Mouse (Mus musculus) lung, embryonic 14.5 days (tissue): ENCODE measurements around the gene Plrg1. TPM values are rescaled to one million over a fixed set of nuclear protein-coding genes. Genes with fewer than 3 reads are reported as not detected.

Experiments
- ATAC-seq: fragments of 200-750 bp; cut with Nextera tagmentation; 2 replicates; pipeline ENCODE4 v1.8.0; 2017; ENCODE audit warnings: mild to moderate bottlenecking, moderate TSS enrichment, moderate library complexity; ENCODE audit not compliant: insufficient read depth
- DNase-seq: peaks from one replicate; pipeline ENCODE4 v3.0.0-alpha.2; 2015
- H3K27ac ChIP-seq: fragments of 300-500 bp; sonication (generic); 2 replicates; pipeline ENCODE4 v1.5.1; 2014; ENCODE audit warnings: low read depth, mild to moderate bottlenecking, moderate library complexity
- H3K27me3 ChIP-seq: fragments of 300-500 bp; sonication (generic); 2 replicates; pipeline ENCODE4 v1.6.1; 2014; ENCODE audit warnings: low read length, control low read depth; ENCODE audit not compliant: insufficient read depth
- H3K36me3 ChIP-seq: fragments of 300-500 bp; sonication (generic); 2 replicates; pipeline ENCODE4 v1.6.1; 2014; ENCODE audit warnings: control low read depth; ENCODE audit not compliant: insufficient read depth
- H3K4me1 ChIP-seq: fragments of 300-500 bp; sonication (generic); 2 replicates; pipeline ENCODE4 v1.6.1; 2014; ENCODE audit warnings: antibody characterized with exemption, control low read depth; ENCODE audit not compliant: insufficient read depth
- H3K4me2 ChIP-seq: fragments of 300-500 bp; sonication (generic); 2 replicates; pipeline ENCODE4 v1.6.1; 2014; ENCODE audit warnings: mild to moderate bottlenecking
- H3K4me3 ChIP-seq: fragments of 300-500 bp; sonication (generic); 2 replicates; pipeline ENCODE4 v1.5.1; 2014; ENCODE audit warnings: low read depth, low read length
- H3K9ac ChIP-seq: fragments of 300-500 bp; sonication (generic); 2 replicates; pipeline ENCODE4 v1.6.1; 2014
- H3K9me3 ChIP-seq: fragments of 300-500 bp; sonication (generic); 2 replicates; pipeline ENCODE4 v1.6.1; 2016; ENCODE audit warnings: low read depth, low read length, control low read depth
- CTCF ChIP-seq: IDR thresholded peaks from 2 replicates; pipeline ENCODE4 v1.5.1; 2016; ENCODE audit warnings: antibody characterized with exemption, low read depth
- WGBS: fragments of 180-500 bp; shearing (Covaris S2); extraction: QIAGEN DNeasy Blood & Tissue Kit; methylation state at CpG from one replicate; pipeline ENCODE4 v1.1.7; 2014; 5-methylcytosine and 5-hydroxymethylcytosine counted together
- polyA plus RNA-seq: library from polyadenylated mRNA; unstranded; fragments of >200 nt; fragmentation: Nextera tagmentation; extraction: Ambion mirVana; gene quantifications from 2 replicates; pipeline ENCODE4 v1.2.1, GENCODE M21; 2014

Plrg1 gene
- polyA plus RNA-seq, 1 experiment from 2014 or later, result 114 TPM

- Histone ChIP-seq H3K27ac (no peak overlapping the region), H3K4me1 (0 out of 2 replicates have a peak, but pooled peaks cover 3% of the 10 kb centered on the region), H3K27me3 (no peaks in the 10 kb centered on the region), H3K4me3 (no peak overlapping the region), H3K9me3 (no peaks in the 10 kb centered on the region), H3K36me3 (no peaks in the 10 kb centered on the region), H3K4me2 (no peak overlapping the region), H3K9ac (no peak overlapping the region)
- 33% methylated on average over 4 of the region's 4 CpGs for WGBS
- peak; percentile 88 for TF ChIP-seq CTCF
- ATAC-seq, result peak; percentile 52; the same call in 1 of the 2 replicates
- DNase-seq, result peak; percentile 85
These were observed 54.8 kb downstream of the Plrg1 start for GRCm38 (mm10) chr3:83110163-83110562.

DNA sequence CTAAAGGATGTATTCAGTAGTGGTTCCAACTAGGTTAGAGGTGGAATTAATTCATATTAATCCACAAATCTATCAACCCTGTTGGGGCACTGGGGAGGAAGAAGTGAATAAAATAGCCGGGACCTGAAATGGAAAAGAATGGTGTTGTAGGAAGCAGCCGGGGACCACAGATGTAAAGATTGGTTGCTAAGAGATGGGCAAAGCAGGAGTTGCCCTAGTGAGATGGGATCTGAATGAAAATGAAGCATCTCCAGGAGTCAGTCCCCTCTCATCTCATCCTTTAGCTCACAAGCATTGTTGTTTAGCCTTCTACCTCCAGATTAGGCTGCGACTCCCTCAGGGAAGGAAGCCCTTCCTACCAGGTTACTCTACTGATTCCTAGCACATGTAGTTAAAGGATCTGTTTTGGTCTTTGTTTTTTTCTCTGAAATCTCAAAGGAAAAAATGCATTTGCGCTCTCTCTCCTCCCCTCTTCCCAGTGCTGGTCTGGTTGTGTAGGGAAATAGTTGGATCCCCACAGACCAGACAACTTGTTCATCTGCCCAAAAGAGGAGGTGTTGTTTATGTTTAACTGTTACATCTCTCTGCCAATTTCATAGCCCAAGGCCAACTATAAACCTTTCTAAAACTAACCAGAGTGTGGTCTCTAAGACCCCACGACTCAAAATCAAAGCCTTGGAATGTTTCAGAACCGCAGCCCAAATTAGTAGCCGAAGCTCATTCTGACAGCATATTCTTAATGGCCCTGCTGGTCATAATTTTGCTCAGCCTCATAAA, 56.4 kb downstream of the Plrg1 start:
- Histone ChIP-seq H3K27ac (no peak overlapping the region), H3K4me1 (0 out of 2 replicates have a peak, but pooled peaks cover 3% of the 10 kb centered on the region), H3K9ac (no peak overlapping the region), H3K4me3 (no peak overlapping the region), H3K4me2 (no peak overlapping the region), H3K27me3 (no peaks in the 10 kb centered on the region), H3K36me3 (no peaks in the 10 kb centered on the region), H3K9me3 (no peaks in the 10 kb centered on the region)
- ATAC-seq, result peak; percentile 44; the same call in 1 of the 2 replicates
- WGBS, result 51% methylated on average over 7 of the region's 7 CpGs
- TF ChIP-seq CTCF, result no peak
- DNase-seq, result peak; percentile 55

- Histone ChIP-seq H3K9ac (no peak overlapping the region), H3K9me3 (no peaks in the 10 kb centered on the region), H3K4me2 (no peak overlapping the region), H3K27me3 (no peaks in the 10 kb centered on the region), H3K36me3 (no peaks in the 10 kb centered on the region), H3K4me1 (0 out of 2 replicates have a peak, but pooled peaks cover 3% of the 10 kb centered on the region), H3K27ac (no peak overlapping the region), H3K4me3 (no peak overlapping the region)
- DNase-seq (no peak), ATAC-seq (0 out of 2 replicates have a peak, but pooled peaks have one; percentile 33)
- 23% methylated on average over 3 of the region's 3 CpGs for WGBS
- no peak for TF ChIP-seq CTCF
These were observed 57.5 kb downstream of the Plrg1 start for GRCm38 (mm10) chr3:83112869-83113268.

GRCm38 (mm10) chr3:83114946-83115345, 59.6 kb downstream of the Plrg1 start:
- WGBS, result 59% methylated on average over 1 of the region's 1 CpGs
- no peak for ATAC-seq
- H3K36me3 ChIP-seq, result no peaks in the 10 kb centered on the region
- H3K4me3 ChIP-seq, result no peak overlapping the region
- H3K4me2 ChIP-seq, result no peak overlapping the region
- 0 out of 2 replicates have a peak, but pooled peaks cover 3% of the 10 kb centered on the region for H3K4me1 ChIP-seq
- H3K27me3 ChIP-seq, result no peaks in the 10 kb centered on the region
- no peak overlapping the region for H3K27ac ChIP-seq
- H3K9ac ChIP-seq, result no peak overlapping the region
- no peaks in the 10 kb centered on the region for H3K9me3 ChIP-seq
- TF ChIP-seq CTCF, result no peak
- no peak for DNase-seq

DNA sequence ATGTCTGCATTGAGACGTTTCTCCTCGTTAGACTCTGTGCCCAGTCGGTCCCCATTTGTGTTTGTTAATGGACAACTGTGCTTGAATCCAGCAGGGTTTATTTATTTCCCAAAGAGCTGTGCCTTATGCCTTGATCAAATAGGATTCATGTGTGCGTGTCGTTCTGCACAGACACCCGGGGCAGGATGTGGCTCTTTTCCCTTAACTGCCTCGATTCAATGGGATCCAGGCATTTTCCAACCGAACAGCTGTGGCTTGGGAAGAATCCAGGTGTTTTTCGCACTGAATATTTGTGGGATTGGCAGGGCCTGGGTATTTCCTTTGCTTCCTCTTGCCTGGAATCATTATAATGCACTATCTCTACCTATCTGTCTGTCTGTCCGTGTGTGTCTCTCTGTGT, 62.3 kb downstream of the Plrg1 start:
- TF ChIP-seq CTCF, result no peak
- Histone ChIP-seq H3K27ac (no peak overlapping the region), H3K4me3 (no peak overlapping the region), H3K9ac (no peak overlapping the region), H3K9me3 (no peaks in the 10 kb centered on the region), H3K4me2 (no peak overlapping the region), H3K27me3 (no peaks in the 10 kb centered on the region), H3K4me1 (no peaks in the 10 kb centered on the region), H3K36me3 (no peaks in the 10 kb centered on the region)
- WGBS, result 45% methylated on average over 10 of the region's 10 CpGs
- ATAC-seq (no peak), DNase-seq (peak; percentile 33)

Other genes with a start within 250 kb of the Plrg1 start
- gene Rbm46, start 179.0 kb upstream of the Plrg1 start, polyA plus RNA-seq, result 16.6 and 18.4 TPM in 2 replicates
- 0.46 and 1.0 TPM in 2 replicates for gene Lrat, start 151.5 kb upstream of the Plrg1 start, polyA plus RNA-seq
- not detected in 2 replicates for gene Fgg, start 47.8 kb upstream of the Plrg1 start, polyA plus RNA-seq
- gene Fga, start 29.4 kb upstream of the Plrg1 start, polyA plus RNA-seq, result 0.11 and 0.20 TPM in 2 replicates
- 0.09 TPM in 2 replicates for gene Fgb, start 5.7 kb upstream of the Plrg1 start, polyA plus RNA-seq
- 0.20 and 0.28 TPM in 2 replicates for gene Dchs2, start 72.4 kb downstream of the Plrg1 start, polyA plus RNA-seq